Mouse (Mus musculus) hindbrain, embryonic 14.5 days (tissue): ENCODE measurements around the gene St6galnac3. TPM values are rescaled to one million over a fixed set of nuclear protein-coding genes. Genes with fewer than 3 reads are reported as not detected.

Source experiments
- ATAC-seq: fragments of 200-750 bp; cut with Nextera tagmentation; 2 replicates; pipeline ENCODE4 v1.8.0; 2017; ENCODE audit warnings: moderate number of reproducible peaks, mild to moderate bottlenecking, moderate TSS enrichment, moderate library complexity; ENCODE audit not compliant: low FRiP score
- DNase-seq: peaks from one replicate; pipeline ENCODE4 v3.0.0-alpha.2; 2015; ENCODE audit warnings: low spot score
- H3K27ac ChIP-seq: fragments of 300-500 bp; sonication (generic); 2 replicates; pipeline ENCODE4 v1.5.1; 2014; ENCODE audit warnings: mild to moderate bottlenecking, moderate library complexity
- H3K27me3 ChIP-seq: fragments of 300-500 bp; sonication (generic); 2 replicates; pipeline ENCODE4 v1.6.1; 2014; ENCODE audit warnings: mild to moderate bottlenecking, low read length, mixed read lengths; ENCODE audit not compliant: control insufficient read depth, insufficient read depth
- H3K36me3 ChIP-seq: fragments of 300-500 bp; sonication (generic); replicated peaks from 2 replicates; pipeline ENCODE4 v1.6.1; 2014; ENCODE audit not compliant: control insufficient read depth, insufficient read depth
- H3K4me1 ChIP-seq: fragments of 300-500 bp; sonication (generic); replicated peaks from 2 replicates; pipeline ENCODE4 v1.6.1; 2014; ENCODE audit warnings: antibody characterized with exemption, low read length, mixed read lengths; ENCODE audit not compliant: control insufficient read depth, insufficient read depth
- H3K4me2 ChIP-seq: fragments of 300-500 bp; sonication (generic); replicated peaks from 2 replicates; pipeline ENCODE4 v1.6.1; 2014; ENCODE audit warnings: mild to moderate bottlenecking, moderate library complexity
- H3K4me3 ChIP-seq: fragments of 300-500 bp; sonication (generic); replicated peaks from 2 replicates; pipeline ENCODE4 v1.5.1; 2014; ENCODE audit warnings: mild to moderate bottlenecking, low read length
- H3K9ac ChIP-seq: fragments of 300-500 bp; sonication (generic); 2 replicates; pipeline ENCODE4 v1.6.1; 2014
- H3K9me3 ChIP-seq: fragments of 300-500 bp; sonication (generic); 2 replicates; pipeline ENCODE4 v1.6.1; 2016; ENCODE audit warnings: low read length; ENCODE audit not compliant: control insufficient read depth
- WGBS: fragments of 180-500 bp; shearing (Covaris S2); extraction: QIAGEN DNeasy Blood & Tissue Kit; methylation state at CpG from one replicate; pipeline ENCODE4 v1.1.7; 2014; 5-methylcytosine and 5-hydroxymethylcytosine counted together
- polyA plus RNA-seq: library from polyadenylated mRNA; unstranded; fragments of >200 nt; fragmentation: Nextera tagmentation; extraction: Ambion mirVana; gene quantifications from 2 replicates; pipeline ENCODE4 v1.2.1, GENCODE M21; 2014

Gene St6galnac3
- polyA plus RNA-seq, 1 experiment from 2014 or later = 28.3 TPM

DNA sequence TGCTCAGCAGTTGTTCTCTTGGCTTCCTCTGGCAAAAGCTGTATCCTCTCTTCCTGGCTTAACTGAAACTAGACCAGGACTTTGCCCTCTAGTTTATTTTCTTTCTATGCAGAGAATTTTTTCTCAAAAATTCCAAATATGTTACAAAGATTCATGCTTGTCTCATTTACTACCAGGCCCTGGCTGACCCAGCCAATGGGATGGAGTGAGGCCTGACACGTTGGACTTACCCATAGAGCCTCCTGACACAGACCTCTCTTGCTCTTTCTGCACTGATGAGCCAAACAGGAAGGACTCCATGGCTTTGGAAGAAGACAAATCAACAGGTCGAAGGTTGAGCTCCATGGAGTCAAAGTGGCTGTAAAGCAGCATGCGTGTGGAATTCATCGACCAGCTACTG is 526.5 kb downstream of the St6galnac3 start:
- no peaks in the 10 kb centered on the region for H3K36me3 ChIP-seq
- no peak overlapping the region for H3K27ac ChIP-seq
- ATAC-seq = no peak
- H3K9me3 ChIP-seq = no peaks in the 10 kb centered on the region
- H3K4me1 ChIP-seq = peaks cover 8% of the 10 kb centered on the region
- H3K4me2 ChIP-seq = no peak overlapping the region
- no peak overlapping the region for H3K4me3 ChIP-seq
- no peak overlapping the region for H3K9ac ChIP-seq
- DNase-seq = no peak
- 77% methylated on average over 4 of the region's 4 CpGs for WGBS
- H3K27me3 ChIP-seq = no peaks in the 10 kb centered on the region

DNA sequence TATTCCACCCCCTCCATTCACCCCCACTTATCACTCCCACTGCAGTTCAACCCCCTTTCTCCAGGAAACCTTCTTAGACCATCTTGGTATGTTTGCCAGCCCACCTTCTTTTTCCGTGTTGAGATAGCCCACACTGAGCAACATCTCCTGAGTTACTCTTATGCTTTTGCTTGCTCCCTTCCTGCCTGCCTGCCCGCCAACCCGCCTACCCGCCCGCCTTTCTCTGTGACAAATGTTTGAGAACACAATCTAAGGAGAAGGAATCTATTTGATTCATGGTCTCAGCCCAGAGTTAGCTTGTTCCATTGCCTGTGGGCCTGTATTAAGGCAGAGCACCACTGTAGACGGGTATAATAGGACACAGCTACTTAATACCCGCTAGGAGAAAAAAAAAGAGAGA is 531.9 kb downstream of the St6galnac3 start:
- H3K4me2 ChIP-seq = no peak overlapping the region
- no peak overlapping the region for H3K9ac ChIP-seq
- no peaks in the 10 kb centered on the region for H3K4me1 ChIP-seq
- no peaks in the 10 kb centered on the region for H3K9me3 ChIP-seq
- H3K36me3 ChIP-seq = no peaks in the 10 kb centered on the region
- WGBS = 69% methylated on average over 7 of the region's 7 CpGs
- H3K27ac ChIP-seq = no peak overlapping the region
- H3K4me3 ChIP-seq = no peak overlapping the region
- ATAC-seq = no peak
- no peak for DNase-seq
- no peaks in the 10 kb centered on the region for H3K27me3 ChIP-seq

DNA sequence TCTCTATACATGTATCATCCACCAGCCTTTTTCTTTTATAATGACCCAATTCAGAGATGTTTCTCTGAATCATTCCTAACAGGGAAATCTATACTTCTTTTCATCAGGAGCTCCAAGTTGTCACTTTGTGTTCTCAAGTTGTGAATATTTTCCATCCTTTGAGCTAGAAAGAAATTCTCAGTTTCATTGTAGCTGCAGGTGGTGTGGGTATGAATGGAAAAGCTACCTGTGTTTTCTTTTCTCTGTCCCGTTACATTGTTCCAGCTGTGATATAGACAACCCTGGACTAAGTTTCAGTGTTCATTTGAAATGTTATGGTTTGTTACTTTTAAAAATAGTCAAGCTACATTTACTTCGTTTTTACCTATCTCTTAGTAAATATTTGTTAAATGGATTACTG is 534.2 kb downstream of the St6galnac3 start:
- no peak overlapping the region for H3K27ac ChIP-seq

DNA sequence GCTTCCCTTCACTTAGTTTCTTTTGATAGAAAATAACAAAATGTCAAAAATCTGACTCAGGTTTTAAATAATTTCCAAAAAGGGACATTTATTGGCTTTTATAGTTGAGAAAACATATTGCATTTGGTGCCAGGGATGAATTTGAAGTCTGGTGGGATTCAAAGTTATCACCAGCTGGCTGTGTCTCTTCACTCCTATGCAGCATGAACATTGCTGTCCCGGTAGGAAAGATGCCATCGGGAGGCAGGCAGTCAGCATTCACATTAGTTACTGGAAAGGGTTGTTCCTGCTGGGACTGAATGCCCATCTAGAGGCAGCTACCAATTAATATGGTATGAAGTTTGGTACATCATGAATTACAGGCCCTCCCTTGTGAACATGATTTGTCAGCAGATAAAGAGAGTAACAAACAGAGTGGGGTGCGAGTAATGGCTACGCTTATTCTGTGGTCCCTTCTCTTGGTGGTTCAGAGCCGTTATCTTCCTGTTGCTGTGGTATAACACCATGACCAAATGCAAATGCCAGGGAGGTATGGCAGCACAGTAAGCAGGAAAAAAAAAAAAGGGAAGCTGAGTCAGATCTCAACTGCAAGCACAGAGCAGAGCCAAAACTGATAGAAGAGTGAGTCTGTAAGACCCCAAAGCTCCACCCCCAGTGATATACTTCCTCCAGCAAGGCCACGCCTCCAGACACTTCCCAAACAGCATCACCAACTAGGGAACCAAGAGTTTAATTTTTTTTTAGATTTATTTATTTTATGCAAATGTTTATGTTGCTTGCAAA is 535.1 kb downstream of the St6galnac3 start:
- no peak overlapping the region for H3K4me2 ChIP-seq
- no peak overlapping the region for H3K4me3 ChIP-seq
- H3K36me3 ChIP-seq = no peaks in the 10 kb centered on the region
- H3K27me3 ChIP-seq = no peaks in the 10 kb centered on the region
- 80% methylated on average over 6 of the region's 6 CpGs for WGBS
- H3K4me1 ChIP-seq = no peaks in the 10 kb centered on the region
- DNase-seq = no peak
- no peak overlapping the region for H3K27ac ChIP-seq
- no peak overlapping the region for H3K9ac ChIP-seq
- ATAC-seq = no peak
- no peaks in the 10 kb centered on the region for H3K9me3 ChIP-seq

More for the DNA sequence above, 534.2 kb downstream of the St6galnac3 start:
- H3K4me2 ChIP-seq = no peak overlapping the region
- 85% methylated on average over 2 of the region's 2 CpGs for WGBS
- H3K9me3 ChIP-seq = no peaks in the 10 kb centered on the region
- DNase-seq (no peak), ATAC-seq (no peak)
- H3K36me3 ChIP-seq = no peaks in the 10 kb centered on the region
- no peak overlapping the region for H3K4me3 ChIP-seq
- no peaks in the 10 kb centered on the region for H3K4me1 ChIP-seq
- H3K9ac ChIP-seq = no peak overlapping the region
- H3K27me3 ChIP-seq = no peaks in the 10 kb centered on the region

DNA sequence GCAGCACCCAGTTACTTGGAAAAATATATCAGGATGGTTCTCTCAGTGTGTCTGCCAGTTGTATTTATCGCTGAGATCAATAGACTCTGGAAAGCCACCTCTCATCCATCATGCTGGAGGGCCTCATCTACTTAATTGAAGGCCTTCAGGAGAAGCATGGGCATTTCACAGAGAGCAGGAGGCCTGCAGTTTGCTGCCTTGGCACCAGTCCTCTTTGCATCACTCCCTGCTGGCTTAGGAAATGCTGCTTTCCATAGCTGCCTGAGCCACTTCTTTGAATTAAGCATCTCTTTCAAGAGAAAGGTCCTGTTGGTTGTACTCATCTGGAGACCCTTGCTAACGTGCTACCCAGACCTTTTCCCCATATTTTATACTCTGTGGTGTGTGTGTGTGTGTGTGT is 536.8 kb downstream of the St6galnac3 start:
- Histone ChIP-seq H3K4me3 (no peak overlapping the region), H3K4me1 (no peaks in the 10 kb centered on the region), H3K9me3 (no peaks in the 10 kb centered on the region), H3K27ac (no peak overlapping the region), H3K36me3 (no peaks in the 10 kb centered on the region), H3K4me2 (no peak overlapping the region), H3K9ac (no peak overlapping the region), H3K27me3 (no peaks in the 10 kb centered on the region)
- WGBS = 68% methylated on average over 2 of the region's 2 CpGs
- ATAC-seq (no peak), DNase-seq (no peak)

DNA sequence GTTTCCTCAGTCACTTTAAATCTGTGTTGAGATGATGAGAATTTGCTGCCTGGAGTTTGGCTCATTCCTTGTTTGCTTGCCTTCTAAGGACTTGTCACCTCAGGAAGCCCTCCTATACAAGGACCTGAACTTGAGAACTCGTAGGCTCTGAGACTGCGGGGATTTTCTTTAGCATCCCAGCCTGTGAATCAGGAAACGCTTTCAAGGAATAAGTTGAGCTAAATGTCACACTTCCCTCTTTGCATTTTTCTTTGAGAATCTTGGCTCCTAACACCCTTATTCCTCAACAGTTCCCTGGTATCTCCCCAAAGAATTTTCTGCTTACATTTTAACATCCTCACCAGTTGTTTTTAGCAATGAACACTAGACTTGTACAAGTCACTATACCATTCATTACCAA is 539.9 kb downstream of the St6galnac3 start:
- Histone ChIP-seq H3K4me3 (no peak overlapping the region), H3K27ac (no peak overlapping the region), H3K4me1 (no peaks in the 10 kb centered on the region), H3K4me2 (no peak overlapping the region), H3K27me3 (no peaks in the 10 kb centered on the region), H3K9ac (no peak overlapping the region), H3K9me3 (no peaks in the 10 kb centered on the region), H3K36me3 (no peaks in the 10 kb centered on the region)
- WGBS = 84% methylated on average over 3 of the region's 3 CpGs
- no peak for ATAC-seq
- no peak for DNase-seq

DNA sequence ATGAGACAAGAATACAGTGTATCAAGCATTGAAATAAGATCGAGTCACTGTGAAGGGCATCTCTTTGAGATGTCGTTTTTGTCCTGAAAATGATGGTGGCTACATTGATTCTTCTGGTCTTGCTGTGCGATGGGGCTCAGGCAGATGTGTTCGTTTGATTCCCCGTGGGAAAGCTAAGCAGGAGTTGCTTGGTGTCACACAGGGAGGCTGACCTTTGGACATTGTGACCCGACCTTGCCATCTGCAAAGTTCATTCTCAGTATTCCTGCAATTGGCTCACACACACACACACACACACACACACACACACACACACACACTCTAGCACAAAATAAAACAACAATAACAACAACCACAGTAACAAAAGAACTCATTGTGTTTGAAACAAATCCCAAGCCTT is 543.7 kb downstream of the St6galnac3 start:
- Histone ChIP-seq H3K27ac (no peak overlapping the region), H3K4me3 (no peak overlapping the region), H3K9ac (no peak overlapping the region), H3K36me3 (no peaks in the 10 kb centered on the region), H3K27me3 (no peaks in the 10 kb centered on the region), H3K9me3 (no peaks in the 10 kb centered on the region), H3K4me1 (no peaks in the 10 kb centered on the region), H3K4me2 (no peak overlapping the region)
- no peak for ATAC-seq
- WGBS = 21% methylated on average over 6 of the region's 6 CpGs
- DNase-seq = no peak

DNA sequence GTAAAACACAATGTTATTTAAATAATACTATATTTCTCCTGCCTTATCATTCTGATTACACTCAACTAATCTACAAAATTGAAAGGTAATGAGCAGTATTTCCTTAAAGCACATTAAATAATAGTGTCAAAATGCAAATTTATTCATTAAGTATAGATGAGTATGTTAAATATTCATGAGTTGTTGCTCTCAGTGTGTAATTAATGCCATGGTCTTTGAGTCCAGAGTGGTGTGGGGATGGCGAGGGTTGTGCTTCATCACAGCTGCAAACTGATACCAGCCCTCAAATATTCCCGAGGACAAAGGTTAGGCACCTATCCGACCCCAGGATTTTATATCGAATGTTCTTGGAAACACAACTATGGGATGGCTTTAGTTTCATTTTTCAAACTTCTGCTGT is 548.2 kb downstream of the St6galnac3 start:
- ATAC-seq = no peak

DNA sequence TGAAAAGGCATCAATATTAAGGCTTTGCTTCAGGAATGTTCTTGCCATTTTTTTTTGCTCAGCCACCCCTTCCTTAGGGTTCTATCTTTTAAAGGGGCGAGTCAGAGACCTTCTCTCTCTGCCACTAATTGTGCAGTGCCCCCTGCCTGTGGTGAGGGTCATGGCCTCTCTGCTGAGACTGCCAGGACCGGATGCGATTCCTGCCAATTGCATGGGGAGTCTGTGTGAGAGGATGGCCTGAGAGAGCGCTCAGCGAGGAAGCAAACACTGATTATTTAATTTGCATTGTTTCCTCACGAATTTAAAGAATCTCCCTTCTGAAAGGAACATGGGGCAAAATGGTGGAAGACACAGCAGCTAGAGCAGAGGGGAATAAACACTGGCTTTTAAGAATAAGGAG is 548.6 kb downstream of the St6galnac3 start:
- H3K9ac ChIP-seq = no peak overlapping the region
- H3K4me1 ChIP-seq = no peaks in the 10 kb centered on the region
- no peak overlapping the region for H3K4me3 ChIP-seq
- no peaks in the 10 kb centered on the region for H3K36me3 ChIP-seq
- no peaks in the 10 kb centered on the region for H3K9me3 ChIP-seq
- ATAC-seq = peak; percentile 62; the same call in 1 of the 2 replicates
- H3K27me3 ChIP-seq = no peaks in the 10 kb centered on the region
- WGBS = 31% methylated on average over 6 of the region's 6 CpGs
- H3K4me2 ChIP-seq = no peak overlapping the region
- no peak overlapping the region for H3K27ac ChIP-seq
- no peak for DNase-seq

More for the DNA sequence above, 548.2 kb downstream of the St6galnac3 start:
- H3K27ac ChIP-seq = no peak overlapping the region
- no peak overlapping the region for H3K4me2 ChIP-seq
- no peaks in the 10 kb centered on the region for H3K4me1 ChIP-seq
- no peak overlapping the region for H3K9ac ChIP-seq
- no peak overlapping the region for H3K4me3 ChIP-seq
- no peaks in the 10 kb centered on the region for H3K27me3 ChIP-seq
- no peaks in the 10 kb centered on the region for H3K36me3 ChIP-seq
- WGBS = 53% methylated on average over 4 of the region's 4 CpGs
- H3K9me3 ChIP-seq = no peaks in the 10 kb centered on the region
- DNase-seq = no peak
